Mouse (Mus musculus) embryonic facial prominence, embryonic 14.5 days (tissue): ENCODE results near the gene Gstp2. TPM values are rescaled to one million over a fixed set of nuclear protein-coding genes. Genes with fewer than 3 reads are reported as not detected.
"Not testable (repeated sequence)": the region's sequence is repeated elsewhere in the genome, so short reads cannot be mapped to it uniquely, and the experiment has no call there.

Source experiments
- ATAC-seq: fragments of 200-750 bp; cut with Nextera tagmentation; 2 replicates; pipeline ENCODE4 v1.8.0; 2017; ENCODE audit warnings: low read depth, moderate number of reproducible peaks, moderate TSS enrichment
- DNase-seq: peaks from one replicate; pipeline ENCODE4 v3.0.0-alpha.2; 2015; ENCODE audit warnings: low spot score
- H3K27ac ChIP-seq: fragments of 300-500 bp; sonication (generic); replicated peaks from 2 replicates; pipeline ENCODE4 v1.5.1; 2014; ENCODE audit warnings: low read depth, mild to moderate bottlenecking, low read length, moderate library complexity
- H3K27me3 ChIP-seq: fragments of 300-500 bp; sonication (generic); replicated peaks from 2 replicates; pipeline ENCODE4 v1.6.1; 2014; ENCODE audit warnings: low read length; ENCODE audit not compliant: control insufficient read depth, insufficient read depth
- H3K36me3 ChIP-seq: fragments of 300-500 bp; sonication (generic); 2 replicates; pipeline ENCODE4 v1.6.1; 2014; ENCODE audit warnings: low read length, mixed read lengths; ENCODE audit not compliant: control insufficient read depth, insufficient read depth
- H3K4me1 ChIP-seq: fragments of 300-500 bp; sonication (generic); 2 replicates; pipeline ENCODE4 v1.6.1; 2014; ENCODE audit warnings: antibody characterized with exemption, low read length; ENCODE audit not compliant: control insufficient read depth, insufficient read depth
- H3K4me2 ChIP-seq: fragments of 300-500 bp; sonication (generic); 2 replicates; pipeline ENCODE4 v1.6.1; 2014; ENCODE audit warnings: low read depth, mild to moderate bottlenecking, low read length, moderate library complexity, mixed read lengths
- H3K4me3 ChIP-seq: fragments of 300-500 bp; sonication (generic); 2 replicates; pipeline ENCODE4 v1.5.1; 2014; ENCODE audit warnings: low read depth, mild to moderate bottlenecking, low read length
- H3K9ac ChIP-seq: fragments of 300-500 bp; sonication (generic); 2 replicates; pipeline ENCODE4 v1.6.1; 2014; ENCODE audit warnings: low read depth, mild to moderate bottlenecking, low read length, moderate library complexity, mixed read lengths
- H3K9me3 ChIP-seq: fragments of 300-500 bp; sonication (generic); 2 replicates; pipeline ENCODE4 v1.6.1; 2016; ENCODE audit warnings: low read length; ENCODE audit not compliant: control insufficient read depth
- WGBS: fragments of 180-500 bp; shearing (Covaris S2); extraction: QIAGEN DNeasy Blood & Tissue Kit; methylation state at CpG from one replicate; pipeline ENCODE4 v1.1.7; 2014; 5-methylcytosine and 5-hydroxymethylcytosine counted together
- polyA plus RNA-seq: library from polyadenylated mRNA; unstranded; fragments of >200 nt; fragmentation: Nextera tagmentation; extraction: Ambion mirVana; gene quantifications from 2 replicates; pipeline ENCODE4 v1.2.1, GENCODE M21; 2014

Gene Gstp2
- polyA plus RNA-seq, 1 experiment from 2014 or later = 4.5 TPM

GRCm38 (mm10) chr19:4079594-4079993, 33.8 kb upstream of the Gstp2 start:
- no peak overlapping the region for H3K27ac ChIP-seq
- ATAC-seq (no peak), DNase-seq (no peak)
- WGBS = 76% methylated on average over 1 of the region's 1 CpGs
- H3K4me1 ChIP-seq = no peaks in the 10 kb centered on the region
- H3K4me3 ChIP-seq = no peak overlapping the region
- H3K4me2 ChIP-seq = no peak overlapping the region
- H3K36me3 ChIP-seq = no peaks in the 10 kb centered on the region
- H3K9me3 ChIP-seq = no peaks in the 10 kb centered on the region
- no peak overlapping the region for H3K9ac ChIP-seq
- no peaks in the 10 kb centered on the region for H3K27me3 ChIP-seq

DNA sequence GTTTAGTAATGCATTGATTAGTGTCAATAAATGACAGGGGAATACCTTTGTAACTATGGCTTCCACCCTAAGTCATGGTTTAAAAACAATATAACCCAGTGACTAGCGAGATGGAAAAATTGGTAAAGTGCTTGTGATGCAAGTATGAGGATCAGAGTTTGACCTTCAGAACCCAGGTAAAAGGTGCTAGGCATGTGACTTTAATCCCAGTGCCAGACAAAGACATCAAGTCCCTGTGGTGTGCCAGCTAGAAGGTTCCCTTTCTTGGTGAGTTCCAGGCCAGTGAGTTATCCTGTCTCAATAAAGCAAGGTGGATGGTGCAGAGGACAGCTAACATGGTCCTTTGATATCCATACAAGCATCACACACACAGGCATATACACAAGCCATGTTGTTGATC, 29.7 kb upstream of the Gstp2 start:
- 82% methylated on average over 1 of the region's 1 CpGs for WGBS
- no peak overlapping the region for H3K4me3 ChIP-seq
- H3K9ac ChIP-seq = no peak overlapping the region
- no peak overlapping the region for H3K27ac ChIP-seq
- no peak overlapping the region for H3K4me2 ChIP-seq
- H3K27me3 ChIP-seq = no peaks in the 10 kb centered on the region
- H3K4me1 ChIP-seq = no peaks in the 10 kb centered on the region
- no peaks in the 10 kb centered on the region for H3K36me3 ChIP-seq
- no peak for ATAC-seq
- no peaks in the 10 kb centered on the region for H3K9me3 ChIP-seq
- DNase-seq = no peak

GRCm38 (mm10) chr19:4072706-4073424, 27.0 kb upstream of the Gstp2 start:
- 74% methylated on average over 6 of the region's 6 CpGs for WGBS
- no peaks in the 10 kb centered on the region for H3K36me3 ChIP-seq
- ATAC-seq = no peak
- H3K27ac ChIP-seq = no peak overlapping the region
- DNase-seq = no peak
- H3K27me3 ChIP-seq = no peaks in the 10 kb centered on the region
- H3K4me3 ChIP-seq = no peak overlapping the region
- H3K4me1 ChIP-seq = no peaks in the 10 kb centered on the region
- no peak overlapping the region for H3K4me2 ChIP-seq
- no peaks in the 10 kb centered on the region for H3K9me3 ChIP-seq
- no peak overlapping the region for H3K9ac ChIP-seq

- H3K9me3 ChIP-seq = no peaks in the 10 kb centered on the region
- no peaks in the 10 kb centered on the region for H3K36me3 ChIP-seq
- ATAC-seq (no peak), DNase-seq (no peak)
- no peak overlapping the region for H3K4me2 ChIP-seq
- no peak overlapping the region for H3K27ac ChIP-seq
- no peak overlapping the region for H3K4me3 ChIP-seq
- H3K27me3 ChIP-seq = no peaks in the 10 kb centered on the region
- WGBS = 87% methylated on average over 6 of the region's 6 CpGs
- no peak overlapping the region for H3K9ac ChIP-seq
- H3K4me1 ChIP-seq = no peaks in the 10 kb centered on the region
Measured at GRCm38 (mm10) chr19:4071406-4071805, 25.6 kb upstream of the Gstp2 start.

- Histone ChIP-seq H3K4me3 (no peak overlapping the region), H3K27ac (no peak overlapping the region), H3K9me3 (no peaks in the 10 kb centered on the region), H3K4me2 (no peak overlapping the region), H3K4me1 (no peaks in the 10 kb centered on the region), H3K9ac (no peak overlapping the region), H3K36me3 (no peaks in the 10 kb centered on the region), H3K27me3 (no peaks in the 10 kb centered on the region)
- DNase-seq (no peak), ATAC-seq (no peak)
- 77% methylated on average over 8 of the region's 8 CpGs for WGBS
Measured at GRCm38 (mm10) chr19:4070756-4071155, 24.9 kb upstream of the Gstp2 start.

- Histone ChIP-seq H3K4me1 (no peaks in the 10 kb centered on the region), H3K4me3 (no peak overlapping the region), H3K36me3 (no peaks in the 10 kb centered on the region), H3K4me2 (no peak overlapping the region), H3K9me3 (no peaks in the 10 kb centered on the region), H3K27ac (no peak overlapping the region), H3K27me3 (no peaks in the 10 kb centered on the region), H3K9ac (no peak overlapping the region)
- 73% methylated on average over 15 of the region's 15 CpGs for WGBS
- ATAC-seq (no peak), DNase-seq (no peak)
Measured at GRCm38 (mm10) chr19:4070311-4070710, 24.5 kb upstream of the Gstp2 start.

- Histone ChIP-seq H3K4me2 (no peak overlapping the region), H3K27ac (no peak overlapping the region), H3K36me3 (no peaks in the 10 kb centered on the region), H3K9ac (no peak overlapping the region), H3K9me3 (no peaks in the 10 kb centered on the region), H3K4me3 (no peak overlapping the region), H3K27me3 (no peaks in the 10 kb centered on the region), H3K4me1 (no peaks in the 10 kb centered on the region)
- WGBS = 66% methylated on average over 15 of the region's 15 CpGs
- DNase-seq (no peak), ATAC-seq (no peak)
Measured at GRCm38 (mm10) chr19:4068717-4069410, 23.0 kb upstream of the Gstp2 start.

DNA sequence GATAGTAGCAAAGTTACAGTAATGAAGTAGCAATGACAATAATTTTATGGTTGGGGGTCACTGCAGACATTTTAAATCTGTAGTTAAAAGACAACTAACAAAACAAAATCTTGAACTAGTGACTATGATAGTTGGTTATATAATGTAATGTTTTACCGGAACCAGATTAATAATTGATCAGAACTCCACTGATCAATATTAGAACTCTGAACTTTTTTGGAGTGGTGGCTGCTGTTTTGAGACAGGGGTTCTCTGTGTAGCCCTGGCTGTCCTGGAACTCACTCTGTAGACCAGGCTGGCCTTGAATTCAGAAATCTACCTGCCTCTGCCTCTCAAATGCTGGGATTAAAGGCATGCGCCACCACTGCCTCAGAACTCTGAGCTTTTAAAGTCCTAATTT, 22.4 kb upstream of the Gstp2 start:
- not testable (repeated sequence) for H3K4me2 ChIP-seq, DNase-seq, H3K36me3 ChIP-seq, ATAC-seq, H3K27me3 ChIP-seq, H3K9ac ChIP-seq, H3K4me1 ChIP-seq, H3K9me3 ChIP-seq, H3K27ac ChIP-seq, H3K4me3 ChIP-seq
- 94% methylated on average over 2 of the region's 2 CpGs for WGBS

DNA sequence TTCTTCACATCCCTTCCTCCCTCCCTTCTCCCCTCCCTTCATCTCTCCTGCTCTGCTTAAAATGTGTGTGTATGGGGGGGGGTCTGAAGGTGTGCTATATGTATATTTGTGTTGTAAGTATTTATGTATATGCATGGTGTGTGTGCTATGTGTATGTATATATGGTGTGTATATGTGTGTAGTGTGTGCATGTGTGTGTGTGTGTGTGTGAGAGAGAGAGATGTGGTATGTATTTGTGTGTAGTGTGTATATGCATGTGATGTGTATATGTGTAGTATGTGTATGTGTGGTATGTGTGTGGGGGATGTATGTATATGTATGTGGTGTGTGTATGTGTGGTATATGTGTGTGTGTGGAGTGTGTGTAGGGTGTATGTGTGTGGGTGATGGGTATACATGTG, 21.1 kb upstream of the Gstp2 start:
- Histone ChIP-seq H3K4me3 (no peak overlapping the region), H3K9ac (no peak overlapping the region), H3K4me1 (no peaks in the 10 kb centered on the region), H3K27me3 (no peaks in the 10 kb centered on the region), H3K9me3 (no peaks in the 10 kb centered on the region), H3K36me3 (no peaks in the 10 kb centered on the region), H3K27ac (no peak overlapping the region), H3K4me2 (no peak overlapping the region)
- DNase-seq (no peak), ATAC-seq (no peak)
